Mouse (Mus musculus): ENCODE measurements around the gene Fam19a1. TPM values are rescaled to one million over a fixed set of nuclear protein-coding genes. Genes with fewer than 3 reads are reported as not detected.

The Fam19a1 gene
- polyA plus RNA-seq, 2 experiments = 0.89 to 3.4 TPM

DNA sequence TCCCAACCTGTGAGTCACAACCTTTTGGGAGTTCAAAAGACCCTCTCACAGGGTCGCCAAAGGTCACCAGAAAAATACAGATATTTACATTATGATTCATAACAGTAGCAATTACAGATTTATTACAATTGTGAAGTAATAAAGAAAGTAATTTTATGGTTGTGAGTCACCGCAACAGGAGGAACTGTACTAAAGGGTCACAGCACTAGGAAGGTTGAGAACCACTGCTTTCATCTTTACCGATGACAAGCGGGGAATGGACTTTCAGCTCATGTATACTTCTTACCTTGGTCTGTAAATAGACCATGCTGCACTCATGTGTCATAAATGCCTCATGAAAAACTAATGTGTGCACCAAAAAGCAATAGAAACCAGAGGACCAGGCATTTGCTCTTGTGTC lies 474.5 kb downstream of the Fam19a1 start:
- H3K27ac ChIP-seq (replicated peaks; ENCODE audit: low read depth, low read length) = no peak overlapping the region
- 78% methylated on average over 4 of the region's 4 CpGs for WGBS
- no peaks in the 10 kb centered on the region for H3K9me3 ChIP-seq (ENCODE audit: control insufficient read depth, low read length)
- H3K4me1 ChIP-seq (ENCODE audit: control insufficient read depth, insufficient read depth, low read length) = no peaks in the 10 kb centered on the region
- no peak overlapping the region for H3K4me2 ChIP-seq (replicated peaks; ENCODE audit: low read depth, low read length, severe bottlenecking)
- no peak overlapping the region for H3K4me3 ChIP-seq (replicated peaks; ENCODE audit: low read length)
- DNase-seq (ENCODE audit: low spot score) (no peak), ATAC-seq (ENCODE audit: low FRiP score, low read depth) (no peak)
- H3K36me3 ChIP-seq (ENCODE audit: control insufficient read depth, insufficient read depth, low read length) = no peaks in the 10 kb centered on the region
- H3K27me3 ChIP-seq (ENCODE audit: control insufficient read depth, insufficient read depth, low read length) = no peaks in the 10 kb centered on the region
- TF ChIP-seq POLR2A (IDR thresholded peaks at IDR 0.05; ENCODE audit: borderline replicate concordance, extremely low read depth, insufficient read depth, insufficient read length) = no peak
- no peak overlapping the region for H3K9ac ChIP-seq (ENCODE audit: low read depth, low read length, severe bottlenecking)

DNA sequence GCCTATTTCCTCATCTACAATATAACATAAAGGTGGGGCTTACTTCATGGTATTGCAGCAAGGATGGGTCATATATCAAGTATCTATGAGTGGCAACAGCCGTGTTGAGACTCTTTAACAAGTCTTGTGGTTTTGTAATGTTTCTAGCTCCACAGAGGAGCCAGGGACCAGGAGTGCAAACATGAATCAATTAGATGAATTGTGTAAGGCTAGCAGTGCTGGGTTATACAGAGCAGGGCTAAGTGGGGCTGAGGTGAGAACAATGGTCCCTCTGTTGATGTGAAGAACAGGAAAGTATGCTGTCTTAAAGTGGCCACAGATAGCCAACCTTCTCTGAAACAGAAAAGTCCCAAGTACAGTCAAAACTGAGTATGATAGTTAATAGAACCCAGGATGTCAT lies 480.1 kb downstream of the Fam19a1 start:
- no peaks in the 10 kb centered on the region for H3K4me1 ChIP-seq (ENCODE audit: control insufficient read depth, insufficient read depth, low read length)
- H3K27ac ChIP-seq (replicated peaks; ENCODE audit: low read depth, low read length) = no peak overlapping the region
- no peak for TF ChIP-seq POLR2A (IDR thresholded peaks at IDR 0.05; ENCODE audit: borderline replicate concordance, extremely low read depth, insufficient read depth, insufficient read length)
- WGBS = 33% methylated on average over 1 of the region's 1 CpGs
- no peaks in the 10 kb centered on the region for H3K9me3 ChIP-seq (ENCODE audit: control insufficient read depth, low read length)
- no peak overlapping the region for H3K4me3 ChIP-seq (replicated peaks; ENCODE audit: low read length)
- no peak overlapping the region for H3K9ac ChIP-seq (ENCODE audit: low read depth, low read length, severe bottlenecking)
- no peak overlapping the region for H3K4me2 ChIP-seq (replicated peaks; ENCODE audit: low read depth, low read length, severe bottlenecking)
- H3K27me3 ChIP-seq (ENCODE audit: control insufficient read depth, insufficient read depth, low read length) = no peaks in the 10 kb centered on the region
- DNase-seq (ENCODE audit: low spot score) (no peak), ATAC-seq (ENCODE audit: low FRiP score, low read depth) (no peak)
- H3K36me3 ChIP-seq (ENCODE audit: control insufficient read depth, insufficient read depth, low read length) = no peaks in the 10 kb centered on the region

DNA sequence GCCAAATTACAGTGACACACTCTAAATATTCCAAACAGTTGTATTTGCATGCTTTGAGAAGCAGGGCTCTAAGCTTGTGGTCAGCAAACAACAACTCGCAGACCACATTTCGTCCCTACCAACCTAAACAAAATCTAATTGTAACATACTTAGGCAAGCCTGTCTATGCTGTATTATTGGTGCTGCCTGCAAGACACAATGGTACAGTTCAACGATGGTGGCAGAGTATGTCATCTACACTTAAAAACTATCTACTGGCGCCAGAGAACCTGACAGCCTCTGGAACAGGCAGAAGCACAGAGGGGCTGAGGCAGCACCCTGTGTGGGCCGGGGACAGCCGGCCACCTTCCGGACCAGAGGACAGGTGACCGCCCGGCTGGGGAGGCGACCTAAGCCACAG lies 482.2 kb downstream of the Fam19a1 start:
- DNase-seq (ENCODE audit: low spot score) (no peak), ATAC-seq (ENCODE audit: low FRiP score, low read depth) (no peak)
- H3K9me3 ChIP-seq (ENCODE audit: control insufficient read depth, low read length) = no peaks in the 10 kb centered on the region
- no peak overlapping the region for H3K4me3 ChIP-seq (replicated peaks; ENCODE audit: low read length)
- H3K4me1 ChIP-seq (ENCODE audit: control insufficient read depth, insufficient read depth, low read length) = no peaks in the 10 kb centered on the region
- no peaks in the 10 kb centered on the region for H3K27me3 ChIP-seq (ENCODE audit: control insufficient read depth, insufficient read depth, low read length)
- no peak overlapping the region for H3K27ac ChIP-seq (replicated peaks; ENCODE audit: low read depth, low read length)
- no peak overlapping the region for H3K4me2 ChIP-seq (replicated peaks; ENCODE audit: low read depth, low read length, severe bottlenecking)
- no peak overlapping the region for H3K9ac ChIP-seq (ENCODE audit: low read depth, low read length, severe bottlenecking)
- no peak for TF ChIP-seq POLR2A (IDR thresholded peaks at IDR 0.05; ENCODE audit: borderline replicate concordance, extremely low read depth, insufficient read depth, insufficient read length)
- H3K36me3 ChIP-seq (ENCODE audit: control insufficient read depth, insufficient read depth, low read length) = no peaks in the 10 kb centered on the region
- WGBS = 91% methylated on average over 8 of the region's 10 CpGs

- H3K4me1 ChIP-seq (ENCODE audit: control insufficient read depth, insufficient read depth, low read length) = no peaks in the 10 kb centered on the region
- DNase-seq (ENCODE audit: low spot score) = no peak
- no peak for TF ChIP-seq POLR2A (IDR thresholded peaks at IDR 0.05; ENCODE audit: borderline replicate concordance, extremely low read depth, insufficient read depth, insufficient read length)
- no peak overlapping the region for H3K9ac ChIP-seq (ENCODE audit: low read depth, low read length, severe bottlenecking)
- no peaks in the 10 kb centered on the region for H3K36me3 ChIP-seq (ENCODE audit: control insufficient read depth, insufficient read depth, low read length)
- H3K27me3 ChIP-seq (ENCODE audit: control insufficient read depth, insufficient read depth, low read length) = no peaks in the 10 kb centered on the region
- no peaks in the 10 kb centered on the region for H3K9me3 ChIP-seq (ENCODE audit: control insufficient read depth, low read length)
- no peak overlapping the region for H3K27ac ChIP-seq (replicated peaks; ENCODE audit: low read depth, low read length)
- no peak overlapping the region for H3K4me2 ChIP-seq (replicated peaks; ENCODE audit: low read depth, low read length, severe bottlenecking)
- no peak for ATAC-seq (ENCODE audit: low FRiP score, low read depth)
- WGBS = 60% methylated on average over 1 of the region's 1 CpGs
- H3K4me3 ChIP-seq (replicated peaks; ENCODE audit: low read length) = no peak overlapping the region
These were observed 511.2 kb downstream of the Fam19a1 start for GRCm38 (mm10) chr6:96624196-96624595.

DNA sequence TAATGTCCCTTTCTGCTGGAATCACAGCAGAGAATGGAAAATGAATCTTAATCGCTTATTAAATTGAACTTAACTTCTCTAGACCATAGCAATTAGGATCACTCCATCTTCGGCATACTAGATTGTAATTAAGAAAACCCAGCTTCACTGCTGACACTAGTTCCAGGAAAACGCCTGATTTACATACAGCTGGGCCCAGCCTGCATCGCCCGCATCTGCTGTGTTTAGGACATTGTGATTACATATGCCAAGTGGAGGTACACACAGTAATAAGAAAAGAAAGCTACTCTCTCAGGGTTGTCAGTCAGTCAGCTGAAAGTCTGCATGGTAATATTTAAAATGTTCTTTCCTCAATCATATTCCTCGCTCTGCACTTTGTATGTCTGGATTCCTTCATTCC lies 518.6 kb downstream of the Fam19a1 start:
- no peak for DNase-seq (ENCODE audit: low spot score)
- H3K4me3 ChIP-seq (replicated peaks; ENCODE audit: low read length) = no peak overlapping the region
- no peaks in the 10 kb centered on the region for H3K9me3 ChIP-seq (ENCODE audit: control insufficient read depth, low read length)
- WGBS = 68% methylated on average over 6 of the region's 6 CpGs
- no peaks in the 10 kb centered on the region for H3K27me3 ChIP-seq (ENCODE audit: control insufficient read depth, insufficient read depth, low read length)
- no peak overlapping the region for H3K4me2 ChIP-seq (replicated peaks; ENCODE audit: low read depth, low read length, severe bottlenecking)
- no peak for TF ChIP-seq POLR2A (IDR thresholded peaks at IDR 0.05; ENCODE audit: borderline replicate concordance, extremely low read depth, insufficient read depth, insufficient read length)
- H3K27ac ChIP-seq (replicated peaks; ENCODE audit: low read depth, low read length) = no peak overlapping the region
- ATAC-seq (ENCODE audit: low FRiP score, low read depth) = no peak
- H3K36me3 ChIP-seq (ENCODE audit: control insufficient read depth, insufficient read depth, low read length) = no peaks in the 10 kb centered on the region
- no peaks in the 10 kb centered on the region for H3K4me1 ChIP-seq (ENCODE audit: control insufficient read depth, insufficient read depth, low read length)
- H3K9ac ChIP-seq (ENCODE audit: low read depth, low read length, severe bottlenecking) = no peak overlapping the region

- TF ChIP-seq POLR2A (IDR thresholded peaks at IDR 0.05; ENCODE audit: borderline replicate concordance, extremely low read depth, insufficient read depth, insufficient read length) = no peak
- no peaks in the 10 kb centered on the region for H3K27me3 ChIP-seq (ENCODE audit: control insufficient read depth, insufficient read depth, low read length)
- no peaks in the 10 kb centered on the region for H3K9me3 ChIP-seq (ENCODE audit: control insufficient read depth, low read length)
- H3K4me2 ChIP-seq (replicated peaks; ENCODE audit: low read depth, low read length, severe bottlenecking) = no peak overlapping the region
- no peak overlapping the region for H3K27ac ChIP-seq (replicated peaks; ENCODE audit: low read depth, low read length)
- H3K9ac ChIP-seq (ENCODE audit: low read depth, low read length, severe bottlenecking) = no peak overlapping the region
- WGBS = 44% methylated on average over 3 of the region's 3 CpGs
- H3K4me1 ChIP-seq (ENCODE audit: control insufficient read depth, insufficient read depth, low read length) = no peaks in the 10 kb centered on the region
- no peaks in the 10 kb centered on the region for H3K36me3 ChIP-seq (ENCODE audit: control insufficient read depth, insufficient read depth, low read length)
- no peak for ATAC-seq (ENCODE audit: low FRiP score, low read depth)
- DNase-seq (ENCODE audit: low spot score) = no peak
- no peak overlapping the region for H3K4me3 ChIP-seq (replicated peaks; ENCODE audit: low read length)
These were observed 519.3 kb downstream of the Fam19a1 start for GRCm38 (mm10) chr6:96632243-96632642.
